Mouse (Mus musculus): ENCODE data around the gene A030003K21Rik.

- TF ChIP-seq BHLHE40 (IDR thresholded peaks at IDR 0.05; ENCODE audit: low read depth, low read length) (no peak), POLR2A (IDR thresholded peaks at IDR 0.05; ENCODE audit: low read depth, low read length) (no peak), ZNF384 (IDR thresholded peaks at IDR 0.05; ENCODE audit: low read depth, low read length) (no peak), CTCF (conservative IDR thresholded peaks at IDR 0.05 in 1 of 2, IDR thresholded peaks at IDR 0.05 in 1 of 2; ENCODE audit: low read depth in 2 of 2, low read length in 2 of 2) (no peak), USF1 (IDR thresholded peaks at IDR 0.05; ENCODE audit: low read depth, low read length) (no peak), JUND (conservative IDR thresholded peaks at IDR 0.05; ENCODE audit: low read depth, low read length) (no peak), EP300 (IDR thresholded peaks at IDR 0.05; ENCODE audit: low read length) (no peak), CHD2 (IDR thresholded peaks at IDR 0.05; ENCODE audit: low read length) (no peak)
Measured at GRCm38 (mm10) chr1:82900567-82900966, 42.6 kb downstream of the A030003K21Rik start.
